Mouse (Mus musculus) CH12.LX (cell line): ENCODE measurements around the gene Arhgap28. TPM values are rescaled to one million over a fixed set of nuclear protein-coding genes. Genes with fewer than 3 reads are reported as not detected.

ENCODE experiments used
- DNase-seq: peaks from one replicate; pipeline ENCODE4 v3.0.0-alpha.2; 2013; ENCODE audit errors: extremely low read depth
- H3K27ac ChIP-seq: 2 replicates; pipeline ENCODE4 v1.5.1; 2012; ENCODE audit warnings: low read depth, mild to moderate bottlenecking, control low read depth, moderate library complexity; ENCODE audit not compliant: insufficient read depth
- H3K27me3 ChIP-seq: replicated peaks from 2 replicates; pipeline ENCODE3; 2012; ENCODE audit warnings: inconsistent platforms
- H3K36me3 ChIP-seq, 2 experiments: replicated peaks in 1 of 2; 2 replicates each; pipeline versions ENCODE3 to v1.6.1; 2012; ENCODE audit warnings: inconsistent platforms in 1 of 2, low read length in 1 of 2, mild to moderate bottlenecking in 1 of 2, mixed read lengths in 1 of 2, moderate library complexity in 1 of 2; ENCODE audit not compliant: control insufficient read depth in 1 of 2, insufficient read depth in 1 of 2
- H3K4me1 ChIP-seq, 2 experiments: 2 replicates each; pipeline ENCODE4 v1.6.1; 2012; ENCODE audit warnings: inconsistent platforms in 1 of 2, moderate library complexity in 1 of 2; ENCODE audit not compliant: insufficient read depth in 2 of 2, control insufficient read depth in 1 of 2
- H3K4me2 ChIP-seq: 2 replicates; pipeline ENCODE4 v1.6.1; 2012; ENCODE audit warnings: low read depth, mild to moderate bottlenecking, control low read depth; ENCODE audit not compliant: poor library complexity, insufficient read depth, severe bottlenecking
- H3K4me3 ChIP-seq, 3 experiments: fragments of 150-350 bp in 1 of 3; sonication (generic) in 1 of 3; replicated peaks in 1 of 3; 2 replicates each; pipeline versions ENCODE3 to v1.5.1; 2011 to 2012; ENCODE audit warnings: low read depth in 2 of 3, low read length in 2 of 3, mild to moderate bottlenecking in 2 of 3, moderate library complexity in 2 of 3, control low read depth in 1 of 3, improper control_type of control experiment in 1 of 3, inconsistent platforms in 1 of 3, mixed read lengths in 1 of 3; ENCODE audit not compliant: poor library complexity in 1 of 3
- H3K79me2 ChIP-seq: replicated peaks from 2 replicates; pipeline ENCODE4 v1.6.1; 2012; ENCODE audit warnings: mild to moderate bottlenecking, moderate library complexity; ENCODE audit not compliant: control insufficient read depth, poor library complexity, insufficient read depth, severe bottlenecking; ENCODE audit errors: extremely low read depth
- H3K9ac ChIP-seq: 2 replicates; pipeline ENCODE4 v1.6.1; 2012; ENCODE audit warnings: low read depth, mild to moderate bottlenecking, control low read depth, moderate library complexity; ENCODE audit not compliant: insufficient read depth
- H3K9me3 ChIP-seq: replicated peaks from 2 replicates; pipeline ENCODE3; 2012; ENCODE audit warnings: low read length, inconsistent platforms, mixed read lengths
- BHLHE40 ChIP-seq: IDR thresholded peaks from 2 replicates; pipeline ENCODE4 v1.6.1; 2011; ENCODE audit warnings: mild to moderate bottlenecking, low read depth, low read length, improper control_type of control experiment
- CHD1 ChIP-seq: IDR thresholded peaks from 2 replicates; pipeline ENCODE4 v1.6.1; 2012; ENCODE audit warnings: low read depth, low read length, improper control_type of control experiment, inconsistent platforms
- CHD2 ChIP-seq: IDR thresholded peaks from 2 replicates; pipeline ENCODE4 v1.6.1; 2011; ENCODE audit warnings: low read length, improper control_type of control experiment
- CTCF ChIP-seq, 2 experiments: IDR thresholded peaks in 1 of 2; conservative IDR thresholded peaks in 1 of 2; 2 replicates each; pipeline ENCODE4 v1.5.1; 2011 to 2012; ENCODE audit warnings: low read depth in 2 of 2, low read length in 2 of 2, improper control_type of control experiment in 1 of 2, inconsistent platforms in 1 of 2, mild to moderate bottlenecking in 1 of 2, moderate library complexity in 1 of 2
- ELF1 ChIP-seq: IDR thresholded peaks from 2 replicates; pipeline ENCODE4 v1.6.1; 2014; ENCODE audit warnings: low read depth, mild to moderate bottlenecking, inconsistent platforms, low read length, improper control_type of control experiment
- EP300 ChIP-seq: IDR thresholded peaks from 2 replicates; pipeline ENCODE4 v1.6.1; 2011; ENCODE audit warnings: low read length, improper control_type of control experiment
- ETS1 ChIP-seq: conservative IDR thresholded peaks from 2 replicates; pipeline ENCODE4 v1.6.1; 2012; ENCODE audit warnings: low read depth, mild to moderate bottlenecking, inconsistent platforms, low read length, improper control_type of control experiment, moderate library complexity
- HCFC1 ChIP-seq: IDR thresholded peaks from 2 replicates; pipeline ENCODE4 v1.6.1; 2012; ENCODE audit warnings: low read depth, mild to moderate bottlenecking, inconsistent platforms, low read length, improper control_type of control experiment
- JUN ChIP-seq: IDR thresholded peaks from 2 replicates; pipeline ENCODE4 v1.6.1; 2011; ENCODE audit warnings: low read depth, mild to moderate bottlenecking, low read length, improper control_type of control experiment, moderate library complexity; ENCODE audit not compliant: insufficient read depth
- JUND ChIP-seq: conservative IDR thresholded peaks from 2 replicates; pipeline ENCODE4 v1.6.1; 2011; ENCODE audit warnings: low read depth, low read length, improper control_type of control experiment
- MAFK ChIP-seq: IDR thresholded peaks from 2 replicates; pipeline ENCODE4 v1.6.1; 2011; ENCODE audit warnings: low read length, improper control_type of control experiment; ENCODE audit not compliant: insufficient replicate concordance
- MAZ ChIP-seq: IDR thresholded peaks from 2 replicates; pipeline ENCODE4 v1.6.1; 2012; ENCODE audit warnings: low read depth, mild to moderate bottlenecking, inconsistent platforms, low read length, improper control_type of control experiment, moderate library complexity
- MEF2A ChIP-seq: IDR thresholded peaks from 2 replicates; pipeline ENCODE4 v1.6.1; 2014; ENCODE audit warnings: low read depth, mild to moderate bottlenecking, inconsistent platforms, low read length, improper control_type of control experiment, borderline replicate concordance
- MYC ChIP-seq: IDR thresholded peaks from 2 replicates; pipeline ENCODE4 v1.6.1; 2011; ENCODE audit warnings: low read depth, mild to moderate bottlenecking, improper control_type of control experiment, low read length
- NELFE ChIP-seq: IDR thresholded peaks from 2 replicates; pipeline ENCODE4 v1.6.1; 2011; ENCODE audit warnings: low read depth, low read length, improper control_type of control experiment
- NRF1 ChIP-seq: IDR thresholded peaks from 2 replicates; pipeline ENCODE4 v1.6.1; 2014; ENCODE audit warnings: low read depth, mild to moderate bottlenecking, inconsistent platforms, low read length, improper control_type of control experiment, moderate library complexity
- PAX5 ChIP-seq: IDR thresholded peaks from 2 replicates; pipeline ENCODE4 v1.6.1; 2012; ENCODE audit warnings: low read length, inconsistent platforms, mixed read lengths
- POLR2AphosphoS2 ChIP-seq: IDR thresholded peaks from 2 replicates; pipeline ENCODE4 v1.6.1; 2011; ENCODE audit warnings: low read depth, low read length, improper control_type of control experiment
- RCOR1 ChIP-seq: conservative IDR thresholded peaks from 2 replicates; pipeline ENCODE4 v1.6.1; 2012; ENCODE audit warnings: low read depth, mild to moderate bottlenecking, inconsistent platforms, low read length, improper control_type of control experiment
- SMC3 ChIP-seq: IDR thresholded peaks from 2 replicates; pipeline ENCODE4 v1.6.1; 2011; ENCODE audit warnings: low read depth, low read length, improper control_type of control experiment
- TBP ChIP-seq: conservative IDR thresholded peaks from 2 replicates; pipeline ENCODE4 v1.6.1; 2011; ENCODE audit warnings: low read depth, low read length, improper control_type of control experiment
- UBTF ChIP-seq: IDR thresholded peaks from 2 replicates; pipeline ENCODE4 v1.6.1; 2012; ENCODE audit warnings: low read depth, mild to moderate bottlenecking, inconsistent platforms, low read length, improper control_type of control experiment, moderate library complexity
- USF1 ChIP-seq: IDR thresholded peaks from 2 replicates; pipeline ENCODE4 v1.6.1; 2014; ENCODE audit warnings: low read depth, mild to moderate bottlenecking, inconsistent platforms, low read length, improper control_type of control experiment
- USF2 ChIP-seq: conservative IDR thresholded peaks from 2 replicates; pipeline ENCODE4 v1.6.1; 2011; ENCODE audit warnings: low read depth, low read length, improper control_type of control experiment
- ZC3H11A ChIP-seq: IDR thresholded peaks from 2 replicates; pipeline ENCODE4 v1.6.1; 2012; ENCODE audit warnings: low read depth, mild to moderate bottlenecking, inconsistent platforms, low read length, improper control_type of control experiment
- ZKSCAN1 ChIP-seq: IDR thresholded peaks from 2 replicates; pipeline ENCODE4 v1.6.1; 2012; ENCODE audit warnings: low read depth, inconsistent platforms, low read length, improper control_type of control experiment, borderline replicate concordance
- ZMIZ1 ChIP-seq: IDR thresholded peaks from 2 replicates; pipeline ENCODE4 v1.6.1; 2012; ENCODE audit warnings: low read depth, mild to moderate bottlenecking, inconsistent platforms, low read length, improper control_type of control experiment
- dilution Hi-C: fragments of 300-500 bp; cut with MboI; formaldehyde crosslinking; loops from 2 replicates; pipeline ENCODE4 v1.14.3; 2020; ENCODE audit warnings: low sequenced_read_pairs; ENCODE audit not compliant: extremely low pct_unique_long_range_greater_than_20kb, extremely low pct_ligation_motif_present
- in situ Hi-C: fragments of 300-500 bp; cut with MboI; formaldehyde crosslinking; loops from 3 replicates; pipeline ENCODE4 v1.14.3; 2019; ENCODE audit warnings: low sequenced_read_pairs, low pct_ligation_motif_present, low pct_unique_long_range_greater_than_20kb, mixed read lengths
- polyA plus RNA-seq: library from polyadenylated mRNA; unstranded; fragments of >175 nt; gene quantifications from 2 replicates; pipeline ENCODE4 v1.2.1, GENCODE M21; 2012; ENCODE audit warnings: low read depth; ENCODE audit not compliant: insufficient read length
- total RNA-seq, 2 experiments: library from RNA; depleted of rRNA; stranded (reverse); fragments of 300-350 nt in 1 of 2; fragments of >200 nt in 1 of 2; gene quantifications; 2 replicates each; pipeline ENCODE4 v1.2.3; 2012 to 2014

Arhgap28 gene
- total and polyA plus RNA-seq, 3 experiments = not detected

DNA sequence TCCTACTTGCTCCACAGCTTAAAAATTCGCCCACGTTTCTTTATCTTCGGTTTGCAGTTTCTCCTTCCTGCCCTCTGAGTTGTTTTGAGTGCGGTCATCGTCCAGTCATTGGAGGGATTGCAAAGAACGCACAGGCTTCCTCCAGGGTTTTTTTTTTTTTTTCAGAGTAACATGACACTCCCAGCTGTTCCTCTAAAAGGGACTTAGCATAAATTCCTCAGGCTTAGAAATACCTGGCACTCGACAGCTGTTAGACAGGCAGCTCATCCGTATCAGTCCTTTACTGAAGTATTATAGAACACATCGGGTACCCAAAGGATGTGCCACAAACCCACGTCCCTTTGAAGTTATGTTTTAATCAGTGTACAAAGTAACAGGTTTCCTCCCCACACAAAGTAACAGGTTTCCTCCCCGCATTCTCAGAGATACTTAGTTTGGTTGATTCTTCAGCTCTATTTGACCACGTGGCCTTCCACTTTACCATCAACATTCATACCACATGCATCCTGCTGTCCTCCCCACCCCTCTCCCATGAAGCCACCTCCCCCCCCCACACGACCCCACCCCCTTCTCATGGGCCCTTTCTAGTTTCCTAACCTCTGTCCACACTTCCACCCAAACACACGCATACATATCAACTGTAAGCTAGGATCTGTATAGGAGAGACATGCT lies 7.7 kb downstream of the Arhgap28 start:
- H3K9ac ChIP-seq = no peak overlapping the region
- no peaks in the 10 kb centered on the region for H3K36me3 ChIP-seq

DNA sequence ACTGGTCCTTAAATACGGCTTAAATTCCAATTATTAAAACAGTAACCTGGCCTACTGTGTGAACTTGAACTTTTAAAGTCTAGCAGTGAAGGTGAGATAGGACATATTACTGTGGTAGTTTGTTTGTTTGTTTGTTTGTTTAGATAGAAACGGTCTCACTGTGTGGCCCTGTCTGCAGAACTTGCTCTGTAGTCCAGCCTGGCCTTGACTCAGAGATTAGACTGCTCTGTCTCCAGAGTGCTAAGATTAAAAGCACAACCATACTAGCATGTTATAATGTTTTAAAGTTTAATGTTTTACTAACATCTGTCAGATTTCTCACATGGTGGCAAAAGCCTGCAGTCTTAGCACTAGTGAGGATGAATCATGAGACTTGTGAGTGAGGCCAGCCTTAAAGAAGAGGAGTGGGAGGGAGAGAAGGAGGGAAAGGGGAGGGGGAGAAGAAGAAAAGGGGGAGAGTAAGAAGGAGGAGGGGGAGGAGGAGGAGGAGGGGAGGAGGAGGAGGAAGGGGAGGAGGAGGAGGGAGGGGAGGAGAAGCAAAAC lies 8.6 kb downstream of the Arhgap28 start:
- dilution Hi-C loops = no loop called here
- in situ Hi-C loops = no loop called here
- no peak for TF ChIP-seq MAZ
- no peak for TF ChIP-seq ELF1
- no peak for TF ChIP-seq PAX5
- no peak for TF ChIP-seq JUND
- no peak for TF ChIP-seq UBTF
- TF ChIP-seq BHLHE40 = no peak
- no peak for TF ChIP-seq CHD2
- TF ChIP-seq ZMIZ1 = no peak
- TF ChIP-seq NELFE = no peak
- no peak for TF ChIP-seq MYC
- no peak for TF ChIP-seq TBP
- TF ChIP-seq NRF1 = no peak
- TF ChIP-seq JUN = no peak
- TF ChIP-seq MAFK = no peak
- TF ChIP-seq ZC3H11A = no peak
- no peak for TF ChIP-seq CTCF (conservative IDR thresholded peaks at IDR 0.05 in 1 of 2, IDR thresholded peaks at IDR 0.05 in 1 of 2; ENCODE audit: low read depth in 2 of 2, low read length in 2 of 2)
- TF ChIP-seq SMC3 = no peak
- no peak for TF ChIP-seq MEF2A
- no peak for TF ChIP-seq USF1

More for the DNA sequence above, 7.7 kb downstream of the Arhgap28 start:
- TF ChIP-seq ZMIZ1 = no peak
- no peak for TF ChIP-seq NELFE
- TF ChIP-seq PAX5 = no peak
- no peak for TF ChIP-seq EP300
- no peak for TF ChIP-seq ETS1
- no peak for TF ChIP-seq ELF1
- TF ChIP-seq CHD1 = no peak
- no peak for TF ChIP-seq TBP
- no peak for TF ChIP-seq MYC
- no peak for TF ChIP-seq POLR2AphosphoS2
- TF ChIP-seq ZKSCAN1 = no peak
- no peak for TF ChIP-seq SMC3
- no peak for TF ChIP-seq RCOR1
- no peak for TF ChIP-seq USF2
- TF ChIP-seq CHD2 = no peak
- TF ChIP-seq HCFC1 = no peak
- H3K27ac ChIP-seq = no peak overlapping the region
- no peaks in the 10 kb centered on the region for H3K27me3 ChIP-seq
- no peak overlapping the region for H3K4me3 ChIP-seq
- H3K4me2 ChIP-seq = no peak overlapping the region
- no peak for DNase-seq
- no peaks in the 10 kb centered on the region for H3K79me2 ChIP-seq
- in situ Hi-C loops (no loop called here), dilution Hi-C loops (no loop called here)
- peaks cover 61% of the 10 kb centered on the region for H3K9me3 ChIP-seq
- H3K4me1 ChIP-seq = no peaks in the 10 kb centered on the region

More for the DNA sequence above, 8.6 kb downstream of the Arhgap28 start:
- DNase-seq = no peak
- peaks cover 61% of the 10 kb centered on the region for H3K9me3 ChIP-seq
- H3K27ac ChIP-seq = no peak overlapping the region
- H3K4me1 ChIP-seq = no peaks in the 10 kb centered on the region
- no peak overlapping the region for H3K9ac ChIP-seq
- no peaks in the 10 kb centered on the region for H3K36me3 ChIP-seq
- H3K27me3 ChIP-seq = no peaks in the 10 kb centered on the region
- H3K4me3 ChIP-seq = no peak overlapping the region
- no peaks in the 10 kb centered on the region for H3K79me2 ChIP-seq
- no peak overlapping the region for H3K4me2 ChIP-seq
